34 mouse cellular contexts compared by ENCODE assay signal in genomic region chr8:115948916-115949315, GRCm38 (mm10).
"Had no signal": no experiment of that assay in that cellular context is flagged by ENCODE, and none has a peak within 500 bp of the region (broad histone marks: within the 10 kb centered on the region; RNA-seq: fewer than 3 reads in every experiment).

No protein-coding gene starts in this region.

- H3K27ac ChIP-seq: heart, embryonic 10.5 days; heart, embryonic 13.5 days; heart, embryonic 15.5 days; hindbrain, embryonic 10.5 days; hindbrain, embryonic 12.5 days; hindbrain, embryonic 13.5 days; hindbrain, embryonic 14.5 days; hindbrain, embryonic 15.5 days; hindbrain, postnatal 0 days; intestine, embryonic 15.5 days; kidney, embryonic 15.5 days; kidney, postnatal 0 days; layer of hippocampus, adult 2 months had no signal

- H3K27me3 ChIP-seq: heart, embryonic 12.5 days; heart, embryonic 13.5 days; heart, embryonic 15.5 days; hindbrain, embryonic 12.5 days; hindbrain, embryonic 13.5 days; hindbrain, embryonic 15.5 days; intestine, embryonic 15.5 days; kidney, embryonic 15.5 days had no signal

- H3K36me3 ChIP-seq: heart, embryonic 10.5 days; heart, embryonic 12.5 days; heart, embryonic 13.5 days; heart, embryonic 15.5 days; hindbrain, embryonic 10.5 days; hindbrain, embryonic 12.5 days; hindbrain, embryonic 13.5 days; hindbrain, embryonic 15.5 days; intestine, embryonic 15.5 days; kidney, embryonic 15.5 days had no signal

- DNase-seq: heart, postnatal 10 days; heart, postnatal 36 days; heart, postnatal 4 days; kidney, adult 11 months; kidney, adult 18-20 months; kidney, adult 2 months; kidney, adult 8-10 months; kidney, adult 9 months; kidney, postnatal 10 days; kidney, postnatal 14 days; kidney, postnatal 25 days; kidney, postnatal 36 days; kidney, postnatal 4 days; layer of hippocampus, adult 9-11 months; layer of hippocampus, postnatal 36 days had no signal

- H3K4me1 ChIP-seq: heart, embryonic 10.5 days; heart, embryonic 12.5 days; heart, embryonic 13.5 days; heart, embryonic 15.5 days; hindbrain, embryonic 10.5 days; hindbrain, embryonic 12.5 days; hindbrain, embryonic 13.5 days; hindbrain, embryonic 15.5 days; intestine, embryonic 15.5 days; kidney, embryonic 15.5 days had no signal

- H3K4me3 ChIP-seq: heart, embryonic 10.5 days; heart, embryonic 12.5 days; heart, embryonic 13.5 days; heart, embryonic 15.5 days; hindbrain, embryonic 10.5 days; hindbrain, embryonic 12.5 days; hindbrain, embryonic 13.5 days; hindbrain, embryonic 15.5 days; intestine, embryonic 15.5 days; kidney, embryonic 15.5 days; layer of hippocampus, adult 2 months had no signal

- H3K9me3 ChIP-seq: heart, embryonic 10.5 days; heart, embryonic 12.5 days; heart, embryonic 13.5 days; heart, embryonic 15.5 days; hindbrain, embryonic 10.5 days; hindbrain, embryonic 12.5 days; hindbrain, embryonic 13.5 days; hindbrain, embryonic 15.5 days; intestine, embryonic 15.5 days; kidney, embryonic 15.5 days had no signal

- H3K9ac ChIP-seq: heart, embryonic 12.5 days; heart, embryonic 13.5 days; heart, embryonic 15.5 days; hindbrain, embryonic 12.5 days; hindbrain, embryonic 13.5 days; hindbrain, embryonic 14.5 days; hindbrain, embryonic 15.5 days; intestine, embryonic 15.5 days; kidney, embryonic 15.5 days had no signal

- ATAC-seq: hindbrain, embryonic 16.5 days; hindbrain, postnatal 0 days; inflammation-experienced regulatory T-cells, adult 6 months; intestine, embryonic 15.5 days; intestine, embryonic 16.5 days; intestine, postnatal 0 days had no signal

- H3K4me2 ChIP-seq: heart, embryonic 11.5 days; heart, embryonic 12.5 days; heart, embryonic 13.5 days; heart, embryonic 15.5 days; hindbrain, embryonic 12.5 days; hindbrain, embryonic 13.5 days; hindbrain, embryonic 14.5 days; hindbrain, embryonic 15.5 days; intestine, embryonic 15.5 days; kidney, embryonic 15.5 days had no signal
